Mouse (Mus musculus): ENCODE measurements around the gene Fam189a1.

Gene Fam189a1

GRCm38 (mm10) chr7:64949910-64950770 is 206.2 kb downstream of the Fam189a1 start:
- peak; percentile 68 to 69 for DNase-seq

GRCm38 (mm10) chr7:64949465-64949864 is 206.9 kb downstream of the Fam189a1 start:
- no peak for DNase-seq

- DNase-seq = no peak
These were observed 211.7 kb downstream of the Fam189a1 start for GRCm38 (mm10) chr7:64944686-64945085.

- no peak for DNase-seq
These were observed 212.2 kb downstream of the Fam189a1 start for GRCm38 (mm10) chr7:64944175-64944574.

- DNase-seq = no peak
These were observed 219.4 kb downstream of the Fam189a1 start for GRCm38 (mm10) chr7:64936927-64937326.

GRCm38 (mm10) chr7:64934115-64934514 is 222.3 kb downstream of the Fam189a1 start:
- no peak for DNase-seq

- no peak for DNase-seq
These were observed 225.4 kb downstream of the Fam189a1 start for GRCm38 (mm10) chr7:64930980-64931379.

- DNase-seq = no peak
These were observed 232.5 kb downstream of the Fam189a1 start for GRCm38 (mm10) chr7:64923918-64924317.

- no peak for DNase-seq
These were observed 235.2 kb downstream of the Fam189a1 start for GRCm38 (mm10) chr7:64921189-64921588.

- DNase-seq = no peak
These were observed 235.6 kb downstream of the Fam189a1 start for GRCm38 (mm10) chr7:64920735-64921134.

- DNase-seq = no peak
These were observed 239.7 kb downstream of the Fam189a1 start for GRCm38 (mm10) chr7:64916654-64917053.

GRCm38 (mm10) chr7:64915121-64915520 is 241.2 kb downstream of the Fam189a1 start:
- DNase-seq = no peak

- no peak for DNase-seq
These were observed 244.4 kb downstream of the Fam189a1 start for GRCm38 (mm10) chr7:64911945-64912344.

GRCm38 (mm10) chr7:64910208-64910607 is 246.2 kb downstream of the Fam189a1 start:
- no peak for DNase-seq

- no peak for DNase-seq
These were observed 249.4 kb downstream of the Fam189a1 start for GRCm38 (mm10) chr7:64906955-64907354.

GRCm38 (mm10) chr7:64905506-64905905 is 250.9 kb downstream of the Fam189a1 start:
- no peak for DNase-seq

- no peak for DNase-seq
These were observed 256.1 kb downstream of the Fam189a1 start for GRCm38 (mm10) chr7:64900249-64900648.

GRCm38 (mm10) chr7:64896587-64896986 is 259.8 kb downstream of the Fam189a1 start:
- no peak for DNase-seq

- DNase-seq = no peak
These were observed 260.7 kb downstream of the Fam189a1 start for GRCm38 (mm10) chr7:64895685-64896101.

GRCm38 (mm10) chr7:64891139-64891538 is 265.2 kb downstream of the Fam189a1 start:
- no peak for DNase-seq

- peak in 1 of 2 experiments; percentile 5 for DNase-seq
These were observed 266.5 kb downstream of the Fam189a1 start for GRCm38 (mm10) chr7:64889919-64890318.

- no peak for DNase-seq
These were observed 272.0 kb downstream of the Fam189a1 start for GRCm38 (mm10) chr7:64884187-64884862.

GRCm38 (mm10) chr7:64882243-64882642 is 274.1 kb downstream of the Fam189a1 start:
- DNase-seq = no peak

GRCm38 (mm10) chr7:64881387-64881786 is 275.0 kb downstream of the Fam189a1 start:
- DNase-seq = no peak
